Mouse (Mus musculus) myocyte (in vitro differentiated cells): Measurements from ENCODE around the gene Gm10477. TPM values are rescaled to one million over a fixed set of nuclear protein-coding genes. Genes with fewer than 3 reads are reported as not detected.

Experiments used
- H3K27me3 ChIP-seq: one replicate; pipeline ENCODE4 v1.6.1; 2011; ENCODE audit not compliant: control insufficient read depth, insufficient read depth, insufficient read length
- H3K36me3 ChIP-seq: one replicate; pipeline ENCODE4 v1.6.1; 2011; ENCODE audit not compliant: control insufficient read depth, insufficient read depth
- H3K4me2 ChIP-seq: one replicate; pipeline ENCODE4 v1.6.1; 2011; ENCODE audit warnings: low read depth, control low read depth
- H3K4me3 ChIP-seq: one replicate; pipeline ENCODE4 v1.5.1; 2011; ENCODE audit warnings: mild to moderate bottlenecking, control low read depth, moderate library complexity
- H3K79me2 ChIP-seq: one replicate; pipeline ENCODE4 v1.6.1; 2011; ENCODE audit not compliant: control insufficient read depth, insufficient read depth
- H3ac ChIP-seq: one replicate; pipeline ENCODE4 v1.6.1; 2011; ENCODE audit not compliant: control insufficient read depth, insufficient read length
- CEBPB ChIP-seq: IDR thresholded peaks from 2 replicates; pipeline ENCODE4 v1.6.1; 2011; ENCODE audit warnings: mild to moderate bottlenecking, moderate library complexity; ENCODE audit not compliant: poor library complexity, insufficient read depth, severe bottlenecking
- E2F4 ChIP-seq: IDR thresholded peaks from one replicate; pipeline ENCODE4 v1.6.1; 2011; ENCODE audit warnings: mild to moderate bottlenecking, control low read depth, moderate library complexity; ENCODE audit not compliant: insufficient read depth
- MAX ChIP-seq: IDR thresholded peaks from one replicate; pipeline ENCODE4 v1.6.1; 2011; ENCODE audit warnings: low read depth, mild to moderate bottlenecking, control low read depth
- MYOD1 ChIP-seq, 3 experiments: IDR thresholded peaks; one replicate each; pipeline ENCODE4 v1.6.1; 2011; ENCODE audit warnings: control low read depth in 2 of 3, low read depth in 2 of 3, mild to moderate bottlenecking in 2 of 3, moderate library complexity in 1 of 3; ENCODE audit not compliant: insufficient read length in 2 of 3, control insufficient read depth in 1 of 3
- MYOG ChIP-seq, 3 experiments: IDR thresholded peaks; one replicate each; pipeline ENCODE4 v1.6.1; 2011; ENCODE audit warnings: control low read depth in 2 of 3, low read depth in 2 of 3, mild to moderate bottlenecking in 2 of 3; ENCODE audit not compliant: insufficient read length in 2 of 3, control insufficient read depth in 1 of 3, insufficient read depth in 1 of 3
- POLR2A ChIP-seq: IDR thresholded peaks from one replicate; pipeline ENCODE4 v1.6.1; 2011; ENCODE audit warnings: low read depth, mild to moderate bottlenecking, control low read depth, moderate library complexity; ENCODE audit not compliant: insufficient read length
- POLR2AphosphoS2 ChIP-seq: IDR thresholded peaks from one replicate; pipeline ENCODE4 v1.6.1; 2011; ENCODE audit warnings: low read depth, control low read depth; ENCODE audit not compliant: insufficient read length
- REST ChIP-seq: IDR thresholded peaks from one replicate; pipeline ENCODE4 v1.6.1; 2011; ENCODE audit warnings: mild to moderate bottlenecking, control low read depth, moderate library complexity; ENCODE audit not compliant: insufficient read depth, insufficient read length
- SRF ChIP-seq: IDR thresholded peaks from one replicate; pipeline ENCODE4 v1.6.1; 2011; ENCODE audit warnings: low read depth; ENCODE audit not compliant: control insufficient read depth, insufficient read length
- TCF12 ChIP-seq: IDR thresholded peaks from one replicate; pipeline ENCODE4 v1.6.1; 2011; ENCODE audit warnings: mild to moderate bottlenecking, control low read depth; ENCODE audit not compliant: poor library complexity, insufficient read depth, severe bottlenecking
- TCF3 ChIP-seq: IDR thresholded peaks from one replicate; pipeline ENCODE4 v1.6.1; 2011; ENCODE audit warnings: low read depth, control low read depth; ENCODE audit not compliant: insufficient read length
- USF1 ChIP-seq: IDR thresholded peaks from one replicate; pipeline ENCODE4 v1.6.1; 2011; ENCODE audit warnings: low read depth, mild to moderate bottlenecking, control low read depth, moderate library complexity
- polyA plus RNA-seq: library from polyadenylated mRNA; unstranded; fragments of >200 nt; fragmentation: generic; extraction: Trizol; gene quantifications from one replicate; pipeline ENCODE4 v1.2.1, GENCODE M21; 2012; ENCODE audit warnings: missing spikeins

Gm10477 gene
- polyA plus RNA-seq, 1 experiment = not detected

GRCm38 (mm10) chrX:56531266-56531665 lies 6.7 kb downstream of the Gm10477 start:
- Histone ChIP-seq H3K4me3 (no peak overlapping the region), H3K4me2 (no peak overlapping the region), H3K79me2 (no peaks in the 10 kb centered on the region), H3ac (no peak overlapping the region), H3K36me3 (no peaks in the 10 kb centered on the region), H3K27me3 (no peaks in the 10 kb centered on the region)
- TF ChIP-seq SRF (no peak), REST (no peak), E2F4 (no peak), MYOG (IDR thresholded peaks at IDR 0.05; ENCODE audit: control insufficient read depth in 1 of 3, insufficient read depth in 1 of 3, insufficient read length in 2 of 3, low read depth in 2 of 3) (no peak), POLR2A (no peak), MAX (no peak), CEBPB (no peak), POLR2AphosphoS2 (no peak), TCF3 (no peak), MYOD1 (IDR thresholded peaks at IDR 0.05; ENCODE audit: control insufficient read depth in 1 of 3, insufficient read length in 2 of 3, low read depth in 2 of 3) (no peak), TCF12 (no peak), USF1 (no peak)

DNA sequence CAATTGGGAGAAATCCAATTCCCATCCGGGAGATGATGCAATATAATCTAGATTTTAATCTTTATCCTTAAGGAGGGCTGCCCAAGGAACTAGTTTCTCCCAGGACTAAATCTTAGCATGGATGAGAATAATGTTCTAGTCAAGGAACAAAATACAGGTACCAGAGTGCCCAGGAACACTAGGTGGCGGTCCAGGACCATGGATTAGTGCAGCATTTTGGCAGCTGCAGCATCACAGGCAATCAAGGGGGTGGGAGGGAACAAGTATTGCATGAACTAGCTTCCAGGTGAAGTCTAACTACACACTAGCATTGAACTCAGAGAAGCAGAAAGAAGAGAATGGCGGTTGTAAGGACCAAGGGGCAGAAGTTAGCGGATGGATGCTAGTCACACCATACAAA lies 12.6 kb downstream of the Gm10477 start:
- Histone ChIP-seq H3K4me3 (no peak overlapping the region), H3ac (no peak overlapping the region), H3K79me2 (no peaks in the 10 kb centered on the region), H3K36me3 (no peaks in the 10 kb centered on the region), H3K4me2 (no peak overlapping the region), H3K27me3 (no peaks in the 10 kb centered on the region)
- TF ChIP-seq TCF3 (no peak), CEBPB (no peak), MAX (no peak)

GRCm38 (mm10) chrX:56549506-56549905 lies 25.0 kb downstream of the Gm10477 start, which contains the start of gene Gm648:
Gene Gm648 (minus strand): TSS chrX:56549606.
- Histone ChIP-seq H3ac (no peak within 1 kb of the TSS), H3K36me3 (no peaks in the 10 kb centered on the region), H3K79me2 (no peaks in the 10 kb centered on the region), H3K27me3 (no peaks in the 10 kb centered on the region), H3K4me2 (no peak within 1 kb of the TSS), H3K4me3 (no peak within 1 kb of the TSS)
- TF ChIP-seq TCF3 (no peak), MAX (no peak), REST (no peak), USF1 (no peak), MYOG (IDR thresholded peaks at IDR 0.05; ENCODE audit: control insufficient read depth in 1 of 3, insufficient read depth in 1 of 3, insufficient read length in 2 of 3, low read depth in 2 of 3) (no peak), POLR2A (no peak), CEBPB (no peak), POLR2AphosphoS2 (no peak), E2F4 (no peak), SRF (no peak), TCF12 (no peak), MYOD1 (IDR thresholded peaks at IDR 0.05; ENCODE audit: control insufficient read depth in 1 of 3, insufficient read length in 2 of 3, low read depth in 2 of 3) (no peak)

GRCm38 (mm10) chrX:56553584-56553983 lies 29.0 kb downstream of the Gm10477 start:
- Histone ChIP-seq H3K27me3 (no peaks in the 10 kb centered on the region), H3ac (no peak overlapping the region), H3K4me3 (no peak overlapping the region), H3K36me3 (no peaks in the 10 kb centered on the region), H3K4me2 (no peak overlapping the region), H3K79me2 (no peaks in the 10 kb centered on the region)
- TF ChIP-seq E2F4 = no peak
- no peak for TF ChIP-seq POLR2A
- TF ChIP-seq MYOD1 (IDR thresholded peaks at IDR 0.05; ENCODE audit: control insufficient read depth in 1 of 3, insufficient read length in 2 of 3, low read depth in 2 of 3) = no peak
- TF ChIP-seq REST = no peak
- TF ChIP-seq CEBPB = no peak
- TF ChIP-seq POLR2AphosphoS2 = no peak
- no peak for TF ChIP-seq TCF12
- TF ChIP-seq TCF3 = no peak
- no peak for TF ChIP-seq SRF

DNA sequence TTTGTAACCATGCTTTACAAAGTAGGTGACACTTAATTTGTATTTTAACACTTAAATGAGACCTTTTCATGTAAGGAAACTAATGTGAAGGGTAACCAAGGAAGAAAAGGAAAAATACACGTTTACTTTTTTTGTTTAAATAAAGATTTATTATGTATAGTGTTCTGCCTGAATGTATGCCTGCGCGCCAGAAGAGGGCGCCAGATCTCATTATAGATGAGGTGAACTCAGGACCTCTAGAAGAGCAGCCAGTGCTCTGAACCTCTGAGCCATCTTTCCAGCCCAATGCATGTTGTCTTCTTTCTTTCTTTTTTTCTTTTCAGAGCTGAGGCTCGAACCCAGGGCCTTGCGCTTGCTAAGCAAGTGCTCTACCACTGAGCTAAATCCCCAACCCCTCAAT lies 47.9 kb downstream of the Gm10477 start:
- H3ac ChIP-seq = no peak overlapping the region

More for the DNA sequence above, 47.9 kb downstream of the Gm10477 start:
- Histone ChIP-seq H3K4me3 (no peak overlapping the region), H3K79me2 (no peaks in the 10 kb centered on the region), H3K27me3 (no peaks in the 10 kb centered on the region), H3K36me3 (no peaks in the 10 kb centered on the region), H3K4me2 (no peak overlapping the region)
- TF ChIP-seq SRF (no peak), USF1 (no peak), TCF12 (no peak)

Other genes starting within 250 kb of the Gm10477 start
- gene Zfp449, start 178.3 kb upstream of the Gm10477 start, polyA plus RNA-seq = 0.55 TPM
- 0.01 TPM for gene Smim10l2a, start 150.2 kb upstream of the Gm10477 start, polyA plus RNA-seq
- gene Gm2174, start 76.8 kb upstream of the Gm10477 start, polyA plus RNA-seq = 0.26 TPM
- gene Ints6l, start 69.9 kb upstream of the Gm10477 start, polyA plus RNA-seq = 2.6 TPM
- 0.05 TPM for gene Gm648, start 24.9 kb downstream of the Gm10477 start, polyA plus RNA-seq
- gene Mmgt1, start 73.3 kb downstream of the Gm10477 start, polyA plus RNA-seq = 6.6 TPM
- 10.8 TPM for gene Slc9a6, start 85.0 kb downstream of the Gm10477 start, polyA plus RNA-seq
- gene Fhl1, start 207.0 kb downstream of the Gm10477 start, polyA plus RNA-seq = 74.2 TPM